Mouse (Mus musculus) cerebellum, adult (tissue): ENCODE results near the gene Dgkh.

ENCODE experiments used
- ATAC-seq: cut with Nextera tagmentation; 2 replicates; pipeline ENCODE4 v1.9.2; 2017; ENCODE audit warnings: mild to moderate bottlenecking, moderate library complexity, mixed read lengths; ENCODE audit not compliant: insufficient number of reproducible peaks, low FRiP score, low TSS enrichment

Dgkh gene

GRCm38 (mm10) chr14:78684171-78684570 is 48.4 kb downstream of the Dgkh start:
- no peak for ATAC-seq

GRCm38 (mm10) chr14:78678981-78679380 is 53.6 kb downstream of the Dgkh start:
- no peak for ATAC-seq

- ATAC-seq = 0 out of 2 replicates have a peak, but pooled peaks have one; percentile 58
These were observed 54.6 kb downstream of the Dgkh start for GRCm38 (mm10) chr14:78677852-78678588.

DNA sequence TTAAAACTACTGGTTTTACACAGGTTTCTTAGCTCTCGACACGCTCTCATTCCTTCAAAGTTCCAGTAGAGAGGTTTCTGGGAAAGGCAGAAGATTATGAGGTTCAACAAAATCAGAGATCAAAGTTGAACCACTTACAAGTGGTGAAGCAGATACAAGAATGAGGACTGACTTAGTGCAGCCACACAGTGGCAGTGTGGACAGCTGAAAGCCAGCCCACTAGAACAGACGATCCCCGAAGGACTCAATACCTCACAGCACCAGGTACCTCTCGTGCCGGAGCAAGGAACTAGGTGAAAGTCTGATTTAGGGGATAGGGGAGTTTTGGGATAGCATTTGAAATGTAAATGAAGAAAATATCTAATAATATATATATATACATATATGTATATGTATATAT is 56.1 kb downstream of the Dgkh start:
- no peak for ATAC-seq

DNA sequence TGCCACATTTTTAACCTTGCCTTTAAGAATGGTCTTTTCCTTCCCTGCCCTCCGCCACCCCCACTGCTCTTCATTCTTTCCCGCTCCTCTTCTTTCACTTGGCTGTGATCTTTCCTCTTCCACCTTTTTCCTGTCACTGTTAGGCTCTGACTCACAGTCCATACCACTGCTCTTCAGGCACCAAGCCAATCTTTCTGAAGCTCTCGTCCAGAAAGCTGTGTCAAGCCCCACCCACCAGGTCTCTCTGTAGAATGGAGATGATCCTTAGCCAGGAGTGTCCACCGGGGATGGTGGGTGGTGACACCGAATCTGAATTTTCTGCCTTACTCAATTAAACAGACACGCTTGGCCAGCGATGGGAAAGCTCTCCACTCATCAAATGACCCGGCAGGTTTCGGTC is 58.0 kb downstream of the Dgkh start:
- ATAC-seq = no peak

- ATAC-seq = no peak
These were observed 62.6 kb downstream of the Dgkh start for GRCm38 (mm10) chr14:78669986-78670385.

DNA sequence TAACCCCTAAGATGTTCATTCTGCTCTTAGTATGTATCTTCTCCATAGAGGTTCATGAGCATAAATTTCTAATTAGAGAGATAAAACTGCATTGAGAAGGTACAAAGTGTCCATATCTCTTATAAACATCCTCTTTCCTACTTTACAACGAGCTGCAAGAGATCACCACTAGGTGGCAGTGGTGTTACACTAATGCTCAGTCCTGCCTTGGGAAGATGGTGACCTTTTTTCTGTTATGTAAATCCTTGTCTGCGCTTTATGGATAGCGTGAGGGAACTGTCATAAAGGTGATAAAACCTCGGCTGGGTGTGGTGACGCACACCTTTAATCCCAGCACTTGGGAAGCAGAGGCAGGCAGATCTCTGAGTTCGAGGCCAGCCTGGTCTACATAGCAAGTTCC is 64.3 kb downstream of the Dgkh start:
- ATAC-seq = peak; percentile 78

DNA sequence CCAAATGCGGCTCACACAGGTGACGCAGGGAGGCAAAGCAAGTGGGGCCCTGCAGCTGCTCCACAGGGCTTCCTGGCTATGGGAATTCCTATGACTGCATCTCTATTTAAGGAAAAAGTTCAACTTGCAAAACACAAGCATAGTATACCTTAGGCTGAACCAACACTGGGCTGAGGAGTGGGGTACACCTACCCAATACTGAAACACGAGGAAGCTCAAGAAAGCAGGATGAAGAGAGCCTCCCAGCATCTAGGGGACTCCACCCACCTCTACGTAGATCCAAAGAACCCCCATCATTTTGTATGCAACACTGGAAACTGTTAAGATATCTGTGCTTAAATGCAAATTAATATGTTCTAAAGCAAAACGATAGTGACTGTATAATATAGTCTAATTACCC is 64.8 kb downstream of the Dgkh start:
- no peak for ATAC-seq

- no peak for ATAC-seq
These were observed 69.9 kb downstream of the Dgkh start for GRCm38 (mm10) chr14:78662641-78663040.

GRCm38 (mm10) chr14:78661462-78661861 is 71.1 kb downstream of the Dgkh start:
- peak; percentile 69 for ATAC-seq

DNA sequence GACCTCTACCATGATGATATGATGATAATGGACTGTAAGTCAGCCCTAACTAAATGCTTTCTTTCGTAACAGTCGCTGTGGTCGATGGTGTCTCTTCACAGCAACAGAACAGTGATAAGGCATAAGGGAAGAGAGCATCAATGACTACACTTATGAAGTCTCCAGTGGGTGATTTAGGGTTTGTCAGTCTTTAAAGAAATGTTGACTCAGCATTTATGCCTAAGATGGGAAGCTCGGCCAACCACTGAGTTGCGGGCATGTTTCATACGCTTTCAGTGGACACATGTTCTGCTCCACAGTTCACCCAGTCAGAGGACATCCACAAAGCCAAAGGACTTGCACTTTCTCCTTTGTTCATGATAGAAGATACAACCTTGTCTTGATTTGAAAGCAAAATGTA is 73.9 kb downstream of the Dgkh start:
- no peak for ATAC-seq

- no peak for ATAC-seq
These were observed 75.5 kb downstream of the Dgkh start for GRCm38 (mm10) chr14:78656832-78657626.

GRCm38 (mm10) chr14:78654939-78655556 is 77.5 kb downstream of the Dgkh start:
- no peak for ATAC-seq

- no peak for ATAC-seq
These were observed 78.4 kb downstream of the Dgkh start for GRCm38 (mm10) chr14:78654196-78654595.

GRCm38 (mm10) chr14:78653333-78653732 is 79.2 kb downstream of the Dgkh start:
- ATAC-seq = no peak

DNA sequence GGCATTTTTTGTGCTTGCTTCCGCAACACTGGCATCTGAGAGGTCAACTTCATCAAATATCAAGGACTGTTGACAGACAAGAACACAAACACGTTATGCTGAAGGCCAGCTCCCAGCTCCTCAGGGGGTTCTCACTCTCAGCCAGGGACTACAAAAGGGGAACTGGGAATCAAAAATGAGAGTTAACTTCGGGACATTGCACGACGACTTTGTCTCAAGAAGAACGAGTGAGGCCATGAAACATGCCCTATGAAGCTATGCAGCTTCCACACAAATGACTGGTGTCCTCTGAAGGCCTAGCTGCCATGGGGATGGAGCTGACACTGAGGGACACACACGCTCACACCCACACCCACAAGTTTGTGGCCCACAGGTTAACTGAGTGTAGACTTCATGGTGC is 80.9 kb downstream of the Dgkh start:
- ATAC-seq = no peak

GRCm38 (mm10) chr14:78650379-78651095 is 82.0 kb downstream of the Dgkh start:
- no peak for ATAC-seq

GRCm38 (mm10) chr14:78649525-78650274 is 82.9 kb downstream of the Dgkh start:
- no peak for ATAC-seq

DNA sequence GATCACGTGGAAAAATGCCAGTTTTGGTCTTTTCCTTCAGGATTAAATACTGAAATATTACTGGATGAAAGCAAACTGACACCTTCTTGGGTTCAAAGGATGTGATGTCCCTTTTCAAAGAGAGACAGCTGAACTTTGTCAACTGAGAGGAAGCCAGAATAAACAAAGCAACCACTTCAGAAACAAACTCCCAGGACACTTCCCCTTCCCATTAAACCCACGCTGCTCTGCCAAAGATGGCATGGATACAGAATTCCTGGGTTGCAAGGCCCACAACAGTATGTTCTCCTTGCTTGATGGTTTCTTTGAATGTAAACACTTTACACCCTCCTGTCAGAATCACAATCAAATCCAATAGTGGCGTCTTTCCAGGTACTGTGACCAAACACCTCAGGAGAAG is 87.0 kb downstream of the Dgkh start:
- ATAC-seq = no peak

GRCm38 (mm10) chr14:78641314-78641713 is 91.3 kb downstream of the Dgkh start:
- no peak for ATAC-seq
